ENCODE assay signal across 8 mouse cellular contexts in the genomic region with DNA sequence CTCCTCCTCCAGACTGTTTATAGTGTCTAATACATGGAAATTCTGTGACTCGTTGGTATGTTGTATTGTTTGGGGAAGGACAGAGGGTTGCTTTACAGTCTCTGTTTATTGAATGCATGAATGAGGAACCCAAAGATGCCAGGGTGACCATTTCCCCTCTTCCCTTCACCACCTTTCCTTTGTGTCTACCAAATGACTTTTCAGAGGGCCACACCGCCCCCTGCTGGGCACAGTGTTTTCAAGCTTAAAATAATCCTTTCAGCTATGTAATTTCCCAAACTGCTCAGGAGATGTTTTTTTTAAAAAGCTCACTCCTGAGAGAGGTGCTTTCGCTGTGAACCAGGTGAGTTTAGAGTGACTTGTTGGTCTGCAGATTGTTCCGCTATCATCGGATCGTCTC. TPM values are rescaled to one million over a fixed set of nuclear protein-coding genes. Genes with fewer than 3 reads are reported as not detected.
DNase-seq lines count a peak whose midpoint lies in the region; TF ChIP-seq lines count a peak whose summit lies in the region.
"Had no signal": no experiment of that assay in that cellular context is flagged by ENCODE, and none has a peak within 500 bp of the region (broad histone marks: within the 10 kb centered on the region; RNA-seq: fewer than 3 reads in every experiment).

No protein-coding gene starts in this region.

- H3K9ac ChIP-seq in ES-E14 (ENCODE audit: insufficient read depth, low read depth, low read length, poor library complexity, severe bottlenecking), result no peak overlapping the region
- H3K9ac ChIP-seq: heart, embryonic 15.5 days had no signal

- H3K27ac ChIP-seq in ES-E14 (ENCODE audit: insufficient read depth, low read depth, low read length, poor library complexity, severe bottlenecking), result no peak overlapping the region
- H3K27ac ChIP-seq: heart, embryonic 15.5 days had no signal

- in situ Hi-C loops in ES-E14 (cut with MboI; ENCODE audit: low sequenced_read_pairs in 2 of 2, unreplicated experiment in 2 of 2), result no loop called here

- no peaks in the 10 kb centered on the region for H3K4me1 ChIP-seq in ES-E14 (ENCODE audit: control insufficient read depth in 2 of 2, insufficient read depth in 2 of 2, low read length in 2 of 2, poor library complexity in 1 of 2)
- H3K4me1 ChIP-seq: heart, embryonic 15.5 days had no signal

- H3K36me3 ChIP-seq in ES-E14 (ENCODE audit: control insufficient read depth, insufficient read depth, low read length, poor library complexity, severe bottlenecking), result no peaks in the 10 kb centered on the region
- H3K36me3 ChIP-seq: heart, embryonic 15.5 days had no signal

- no peak overlapping the region for H3K4me3 ChIP-seq in ES-E14 (ENCODE audit: insufficient read depth in 1 of 2, low read depth in 1 of 2, low read length in 2 of 2, poor library complexity in 1 of 2, severe bottlenecking in 1 of 2)
- H3K4me3 ChIP-seq: heart, embryonic 15.5 days had no signal

- H3K9me3 ChIP-seq in ES-E14 (ENCODE audit: control insufficient read depth, insufficient read depth, low read depth, low read length), result no peaks in the 10 kb centered on the region
- H3K9me3 ChIP-seq: heart, embryonic 15.5 days had no signal

- peak; percentile 72 for DNase-seq in CD4-positive helper T cell, adult 2 months (ENCODE audit: low read depth, low spot score)
- peak; percentile 50 for DNase-seq in ES-E14 (ENCODE audit: low read depth, low spot score)
- DNase-seq in cerebellum, postnatal 25 days, result peak; percentile 32 to 66
- DNase-seq in heart, postnatal 10 days, result peak; percentile 60 to 82
- peak; percentile 41 to 57 for DNase-seq in layer of hippocampus, postnatal 36 days
- peak; percentile 70 for DNase-seq in mesoderm, embryonic 11.5 days (ENCODE audit: low read depth, low spot score)
- peak; percentile 47 to 58 for DNase-seq in spleen, postnatal 36 days (ENCODE audit: low spot score in 2 of 2)

- intact Hi-C loops in heart, postnatal 10 days (cut with DNase I), result loop anchor here (1.0 kb wide), 2 partner anchors 60 to 92 kb away; no protein-coding TSS in a partner anchor

TF ChIP-seq in ES-E14, 5 proteins besides CTCF, POLR2A, EP300 and RAD21:
- no peak for TF ChIP-seq ZNF384 (IDR thresholded peaks at IDR 0.05; ENCODE audit: low read depth, low read length)
- no peak for TF ChIP-seq MAFK (IDR thresholded peaks at IDR 0.05; ENCODE audit: insufficient read depth, low read depth, low read length)
- no peak for TF ChIP-seq ZC3H11A (IDR thresholded peaks at IDR 0.05; ENCODE audit: borderline replicate concordance, low read depth, low read length)
- no peak for TF ChIP-seq CHD2 (IDR thresholded peaks at IDR 0.05; ENCODE audit: low read depth, low read length)
- TF ChIP-seq HCFC1 (IDR thresholded peaks at IDR 0.05; ENCODE audit: borderline replicate concordance, insufficient read depth, low read length), result no peak
TF ChIP-seq in ES-E14: peak in this region for 0.

RNA-seq across cellular contexts. Expression of a gene that starts 22.5 kb away (rescaled TPM):
- 27.7 and 51.1 TPM in 2 replicates for total RNA-seq in ES-E14 (2012; rRNA removed)
- 1 to 10 TPM; 7.8 to 8.5 TPM for total RNA-seq in heart, postnatal 10 days (2021)
- 1 to 10 TPM; 2.2 to 2.7 TPM for total RNA-seq in layer of hippocampus, postnatal 36 days (2021)
